Mouse (Mus musculus) T-cell, adult 66 days (primary cell): ENCODE data around the gene Rgmb. TPM values are rescaled to one million over a fixed set of nuclear protein-coding genes. Genes with fewer than 3 reads are reported as not detected.

ENCODE experiments used
- total RNA-seq, 2 experiments: library from RNA; stranded (reverse); gene quantifications; 3 replicates in 1 of 2; 4 replicates in 1 of 2; pipeline ENCODE4 v1.2.4; 2023

The Rgmb gene
- 10 to 100 TPM in 1 of 2 experiments, 1 to 10 TPM in 1; 9.2 to 11.1 TPM for total RNA-seq

GRCm38 (mm10) chr17:15830766-15831644, at the start of gene Rgmb:
TSS of gene Rgmb (minus strand) at chr17:15831039.

Other genes starting within 250 kb of the Rgmb start
- gene Chd1, start 126.1 kb downstream of the Rgmb start, total RNA-seq, result 100 to 1,000 TPM; 108 to 114 TPM